Mouse (Mus musculus) left cerebral cortex, postnatal 4 days (tissue): ENCODE measurements at regions not wholly inside any gene's neighbourhood (a gene's known extent, or its start where the extent isn't known, plus 50 kb on each side); places are given as distances from the start of the nearest gene placed in this dataset.
A peak's percentile ranks its signal among the peaks of the same experiment; 100 is the strongest.

ENCODE experiments used
- DNase-seq: peaks from one replicate; pipeline ENCODE4 v3.0.0-alpha.2; 2022
- intact Hi-C: fragments of 180-260 bp; cut with DNase I; formaldehyde crosslinking; loops from one replicate; pipeline ENCODE4 v1.15.1; 2025

GRCm38 (mm10) chr13:101565323-101565722, 202.7 kb downstream of the Pik3r1 start:
- DNase-seq = no peak
- intact Hi-C loops = no loop called here

DNA sequence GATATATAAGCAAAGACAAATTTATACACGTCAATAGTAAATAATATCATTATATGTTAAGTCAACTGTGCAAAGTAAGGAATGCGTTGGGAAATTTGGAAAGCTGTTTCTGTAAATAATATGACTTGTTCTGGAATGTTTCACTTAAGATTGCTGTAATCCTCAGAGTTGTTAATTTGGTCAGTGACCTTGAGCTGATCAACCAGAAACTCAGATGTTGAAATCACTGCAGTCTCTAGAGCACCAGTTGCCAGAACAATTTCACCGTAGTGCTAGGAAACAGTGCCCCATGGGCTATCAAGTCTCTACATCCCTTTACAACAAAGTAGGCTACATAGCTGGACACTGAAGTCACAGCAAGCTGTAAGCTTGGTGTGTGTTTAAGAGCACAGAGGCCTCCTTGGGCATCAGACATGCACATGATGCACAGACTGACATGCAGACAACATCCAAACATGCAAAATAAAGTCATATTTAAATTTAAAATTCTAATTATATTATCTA, 212.6 kb downstream of the Pik3r1 start:
- intact Hi-C loops = loop anchor here (5.0 kb wide), 1 partner anchor 57 kb away; no protein-coding TSS in a partner anchor
- no peak for DNase-seq

DNA sequence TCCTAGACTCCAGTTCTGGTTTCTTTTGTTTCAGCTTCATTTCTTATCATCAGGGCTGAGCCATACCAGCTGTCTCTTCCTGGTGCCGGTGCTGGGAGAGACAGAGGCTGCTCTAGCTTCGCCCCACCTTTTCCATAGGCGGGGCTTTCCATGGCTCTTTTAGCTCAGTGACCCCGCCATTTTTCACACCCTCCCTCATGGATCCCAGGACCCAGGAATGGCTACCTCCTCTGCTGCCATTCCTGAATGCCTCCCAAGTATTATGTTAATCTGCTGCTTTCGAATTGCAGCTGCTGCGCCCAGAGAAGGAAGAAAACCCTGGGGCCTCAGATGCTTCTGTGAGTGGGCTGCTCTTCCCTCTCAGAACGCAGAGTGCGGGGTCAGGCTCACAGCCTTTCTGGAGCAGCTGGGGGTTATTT, 214.9 kb downstream of the Pik3r1 start:
- intact Hi-C loops = no loop called here
- no peak for DNase-seq

- intact Hi-C loops = no loop called here
- DNase-seq = no peak
Observed at GRCm38 (mm10) chr13:101552451-101552850, 215.6 kb downstream of the Pik3r1 start.

DNA sequence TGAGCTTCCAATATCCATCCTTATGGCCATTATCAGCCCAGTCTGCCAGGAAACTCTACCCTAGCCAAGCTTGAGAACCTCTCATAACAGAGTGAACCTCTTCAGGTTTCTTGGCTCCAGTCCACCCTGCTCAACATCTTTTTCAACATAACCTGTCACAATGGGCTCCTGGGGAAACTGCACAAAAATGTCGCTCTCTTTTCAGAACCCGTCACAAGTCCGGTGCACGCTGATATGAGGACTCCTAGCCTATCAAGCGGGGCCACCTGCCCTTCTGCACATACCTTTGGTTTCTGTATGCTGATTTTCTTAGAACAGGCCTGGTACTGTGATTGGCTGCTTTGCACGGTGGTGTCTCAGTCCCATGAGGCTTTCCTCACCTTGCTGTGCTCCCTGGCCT, 216.9 kb downstream of the Pik3r1 start:
- intact Hi-C loops = no loop called here
- no peak for DNase-seq

DNA sequence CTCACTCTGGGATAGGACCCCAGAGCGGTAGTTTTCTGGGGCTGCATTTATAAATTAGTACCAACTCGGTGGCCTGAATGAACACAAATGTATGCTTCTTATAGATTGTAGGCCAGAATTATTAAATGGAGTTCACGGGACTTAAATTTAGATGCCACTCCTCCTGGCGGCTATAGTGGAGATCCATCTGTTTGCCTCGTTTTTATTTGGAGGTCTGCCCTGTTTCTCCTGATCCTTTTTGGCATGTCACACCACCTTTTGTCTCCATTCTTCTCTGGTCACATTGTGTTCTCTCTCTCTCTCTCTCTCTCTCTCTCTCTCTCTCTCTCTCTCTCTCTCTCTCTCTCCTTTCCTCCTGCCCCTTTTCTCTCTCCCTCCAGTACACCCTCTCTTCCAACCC, 217.5 kb downstream of the Pik3r1 start:
- peak; percentile 13 for DNase-seq
- intact Hi-C loops = no loop called here

DNA sequence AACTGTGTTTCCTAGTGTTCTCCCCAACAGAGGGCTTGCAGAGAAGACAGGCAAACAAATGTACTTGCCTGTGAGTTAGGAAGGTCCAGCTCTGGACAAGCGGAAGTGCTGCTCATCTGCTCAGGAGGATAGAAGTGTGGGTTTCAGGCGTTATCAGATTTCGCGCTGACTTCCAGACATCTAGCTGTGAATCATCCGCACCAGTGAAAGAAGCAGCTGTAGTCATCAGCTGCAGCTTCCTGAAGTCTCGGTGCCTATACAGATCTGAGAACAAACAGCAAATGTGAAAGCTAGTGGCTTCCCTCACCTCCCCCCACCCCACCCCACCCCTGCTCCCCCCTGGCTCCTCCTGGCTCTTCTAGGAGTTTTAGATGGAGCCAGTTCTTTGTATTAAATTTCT, 220.1 kb downstream of the Pik3r1 start:
- peak; percentile 14 for DNase-seq
- intact Hi-C loops = no loop called here

DNA sequence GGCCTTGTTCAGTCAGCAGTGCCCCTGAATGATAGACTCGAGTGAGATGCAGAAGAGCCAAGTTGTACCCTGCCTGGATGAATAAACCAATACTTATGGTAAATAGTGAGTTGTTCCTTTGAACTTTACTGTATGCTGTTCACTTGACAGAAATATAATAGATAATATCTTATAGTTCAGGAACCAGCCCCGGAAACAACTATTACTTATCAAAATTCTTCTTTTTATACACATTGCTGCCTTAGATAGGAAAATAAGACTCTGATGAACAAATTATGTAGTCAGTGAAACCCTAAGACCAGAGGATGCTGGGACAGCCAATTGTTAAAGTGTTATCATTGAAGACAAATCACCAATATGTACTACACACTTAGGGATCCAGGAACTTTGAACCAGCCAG, 220.7 kb downstream of the Pik3r1 start:
- intact Hi-C loops = no loop called here
- no peak for DNase-seq

GRCm38 (mm10) chr13:101545344-101546181, 222.5 kb downstream of the Pik3r1 start:
- intact Hi-C loops = no loop called here
- no peak for DNase-seq

DNA sequence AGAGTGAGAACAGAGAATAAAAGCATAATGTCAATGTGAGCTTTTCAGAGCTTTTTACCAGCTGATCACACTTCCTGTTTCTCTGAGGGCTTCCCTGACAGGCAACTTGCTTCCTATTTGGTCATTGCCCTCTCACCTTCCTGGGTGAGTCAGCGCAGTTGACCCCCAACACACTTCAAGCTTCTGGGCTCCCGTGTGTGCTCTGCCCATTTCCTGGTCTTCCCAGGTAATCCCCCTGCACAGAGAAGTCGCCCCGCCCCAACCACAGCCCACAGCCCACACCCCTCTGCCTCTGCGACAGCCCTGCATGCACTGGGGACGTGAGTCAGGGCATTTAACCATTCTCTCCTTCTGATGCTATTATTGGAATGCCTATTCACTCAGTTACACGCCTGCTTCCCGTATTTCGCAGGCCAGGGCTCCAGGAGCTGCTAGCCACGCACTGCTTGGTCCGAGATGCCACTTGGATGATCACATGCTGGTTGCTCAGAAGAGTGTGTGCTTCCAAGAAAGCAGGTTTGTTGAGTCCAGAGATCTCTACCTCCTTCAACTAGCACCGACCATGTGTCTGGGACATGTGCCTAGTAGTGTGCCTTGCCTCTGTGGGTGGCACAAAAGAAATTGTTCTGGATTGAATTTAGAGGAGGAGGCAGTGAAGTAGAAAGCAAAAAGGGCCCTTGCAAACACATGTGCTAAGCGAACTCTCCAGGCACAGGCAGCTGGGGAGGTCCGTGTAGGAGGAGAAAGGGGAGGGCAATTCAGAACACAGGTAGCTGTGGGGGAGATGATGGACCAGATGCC, 227.4 kb downstream of the Pik3r1 start:
- intact Hi-C loops = no loop called here
- DNase-seq = no peak

DNA sequence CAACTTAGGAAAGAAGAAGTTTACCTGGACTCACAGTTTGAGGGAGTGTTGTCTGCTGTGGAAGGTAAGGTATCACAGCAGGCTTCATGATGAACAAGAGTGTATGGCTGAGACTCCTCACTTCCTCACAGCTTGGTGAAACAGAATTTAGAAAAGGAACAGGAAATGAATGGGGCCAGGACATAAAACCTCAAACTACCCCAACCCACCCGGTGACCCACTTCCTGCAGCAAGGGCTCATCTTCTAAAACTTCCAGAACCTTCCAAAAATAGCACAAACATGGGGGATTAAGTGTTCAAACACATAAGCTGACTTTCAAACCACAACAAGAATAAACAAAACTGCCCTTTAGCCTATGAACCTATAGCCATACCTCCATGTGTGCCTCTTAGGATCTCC, 229.9 kb downstream of the Pik3r1 start:
- no peak for DNase-seq
- intact Hi-C loops = no loop called here

- intact Hi-C loops = no loop called here
- DNase-seq = no peak
Observed at GRCm38 (mm10) chr13:101536019-101536418, 232.0 kb downstream of the Pik3r1 start.

- no peak for DNase-seq
- intact Hi-C loops = no loop called here
Observed at GRCm38 (mm10) chr13:101535331-101535866, 232.6 kb downstream of the Pik3r1 start.

DNA sequence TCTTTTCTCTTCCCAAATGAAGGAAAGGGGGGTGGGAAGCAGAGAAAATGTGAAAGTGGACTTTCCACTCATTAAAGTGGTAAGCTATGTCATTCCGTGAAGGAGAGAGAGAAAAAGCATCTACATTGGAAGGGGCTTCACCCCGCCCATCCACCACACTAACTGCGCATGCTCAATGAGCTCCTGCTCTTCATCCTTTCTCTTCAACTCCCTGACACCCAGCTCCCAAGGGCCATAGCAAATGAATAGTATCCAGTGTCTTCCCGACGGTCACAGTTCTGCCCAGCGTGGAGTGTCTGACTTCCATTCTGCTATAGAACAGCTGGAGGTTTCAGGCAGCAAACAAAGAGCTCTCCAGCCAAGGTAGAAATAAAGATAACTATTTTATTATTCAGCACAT, 233.5 kb downstream of the Pik3r1 start:
- no peak for DNase-seq
- intact Hi-C loops = no loop called here

GRCm38 (mm10) chr13:101532913-101533312, 235.1 kb downstream of the Pik3r1 start:
- DNase-seq = no peak
- intact Hi-C loops = no loop called here

DNA sequence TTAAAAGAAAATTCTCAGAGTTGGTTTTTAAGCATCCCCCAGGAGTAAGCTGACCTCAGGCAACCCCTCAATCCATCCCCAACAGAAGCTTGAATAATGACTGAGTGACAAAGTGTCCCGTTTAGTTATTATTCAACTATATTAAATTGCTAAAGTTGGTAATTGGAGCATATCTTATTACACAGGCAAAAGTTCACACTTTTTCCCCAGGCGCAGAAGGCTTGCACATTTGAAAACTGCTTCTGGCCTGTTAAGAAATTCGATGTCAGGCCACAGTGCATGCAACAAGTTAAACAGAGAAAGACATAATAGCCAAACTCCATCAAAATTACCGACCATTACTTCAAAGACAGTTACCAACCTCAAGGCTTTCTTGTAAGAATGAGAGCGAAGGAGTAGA, 240.3 kb downstream of the Pik3r1 start:
- no peak for DNase-seq
- intact Hi-C loops = no loop called here

DNA sequence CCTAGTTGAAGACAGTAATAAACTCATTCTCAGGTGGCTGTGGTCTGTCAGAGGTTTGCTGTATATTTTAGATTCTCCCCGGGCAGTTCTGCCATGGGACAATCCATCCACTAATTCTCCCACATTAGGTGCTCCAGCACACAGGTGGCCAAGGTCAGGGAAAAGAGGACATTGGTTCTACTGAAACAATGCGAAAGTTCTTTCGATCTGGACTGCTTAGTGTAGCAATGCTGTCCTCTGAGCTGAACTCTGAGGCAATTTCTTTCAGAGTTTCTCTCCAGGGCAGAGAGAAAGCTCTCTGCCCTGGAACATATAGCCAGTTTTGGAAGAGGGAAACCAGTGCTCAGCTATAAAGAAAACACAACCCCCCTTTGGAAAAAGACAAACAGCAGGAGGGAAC, 243.2 kb downstream of the Pik3r1 start:
- intact Hi-C loops = no loop called here
- DNase-seq = no peak

DNA sequence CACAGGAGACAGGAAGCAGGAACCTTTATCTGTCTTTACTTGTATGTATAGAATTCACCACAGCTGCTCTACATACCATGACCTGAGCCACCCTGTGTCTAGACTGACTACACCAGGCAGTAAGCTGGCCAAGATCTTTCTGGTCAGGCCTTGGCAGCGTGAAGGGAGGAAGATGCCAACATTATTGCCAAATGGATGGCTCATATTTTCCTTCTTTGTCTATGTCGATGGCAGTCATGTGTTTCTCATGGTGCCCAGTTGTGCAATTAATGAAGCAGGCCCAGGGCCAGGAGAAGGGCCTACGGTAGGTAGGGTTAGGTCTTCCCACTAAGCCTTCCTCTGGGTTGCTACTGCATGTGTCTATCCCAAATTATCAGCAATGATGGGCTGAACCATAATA, 243.8 kb downstream of the Pik3r1 start:
- peak; percentile 40 for DNase-seq
- intact Hi-C loops = no loop called here

- intact Hi-C loops = no loop called here
- DNase-seq = no peak
Observed at GRCm38 (mm10) chr13:101523492-101523891, 244.5 kb downstream of the Pik3r1 start.

- intact Hi-C loops = no loop called here
- no peak for DNase-seq
Observed at GRCm38 (mm10) chr13:101522597-101522996, 245.4 kb downstream of the Pik3r1 start.

DNA sequence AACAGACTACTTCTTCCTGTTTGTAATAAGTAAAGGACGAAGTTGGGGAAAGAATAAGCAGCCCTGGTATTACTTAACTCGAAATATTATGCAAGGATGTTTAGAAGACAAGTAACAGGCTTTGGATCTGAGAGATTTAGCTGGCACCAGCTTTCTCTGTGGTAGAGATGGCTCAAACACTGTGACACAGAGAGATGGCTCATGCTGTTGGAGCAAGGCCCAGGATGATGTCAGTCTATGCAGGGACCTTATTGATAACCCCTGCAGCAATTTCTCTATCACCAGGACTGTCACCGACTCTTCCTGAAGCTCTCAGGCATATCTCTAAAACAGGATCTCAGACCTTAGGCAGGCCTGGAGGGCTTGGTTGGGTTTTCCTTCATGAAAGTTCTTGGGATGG, 254.7 kb downstream of the Pik3r1 start:
- intact Hi-C loops = no loop called here

More for the DNA sequence above, 254.7 kb downstream of the Pik3r1 start:
- DNase-seq = no peak
